Mouse (Mus musculus) left cerebral cortex, adult 18-20 months (tissue): ENCODE data around the gene Cldn19. TPM values are rescaled to one million over a fixed set of nuclear protein-coding genes. Genes with fewer than 3 reads are reported as not detected.
"Not testable (repeated sequence)": the region's sequence is repeated elsewhere in the genome, so short reads cannot be mapped to it uniquely, and the experiment has no call there.

Source experiments
- DNase-seq, 2 experiments: peaks; one replicate each; pipeline ENCODE4 v3.0.0; 2021 to 2022; ENCODE audit warnings: low spot score in 2 of 2, mixed read lengths in 1 of 2
- total RNA-seq, 2 experiments: library from RNA; stranded (reverse); gene quantifications; 2 replicates each; pipeline ENCODE4 v1.2.3; 2021

Gene Cldn19
- total RNA-seq, 2 experiments from 2014 or later, result 0.44 TPM; not detected in 1

DNA sequence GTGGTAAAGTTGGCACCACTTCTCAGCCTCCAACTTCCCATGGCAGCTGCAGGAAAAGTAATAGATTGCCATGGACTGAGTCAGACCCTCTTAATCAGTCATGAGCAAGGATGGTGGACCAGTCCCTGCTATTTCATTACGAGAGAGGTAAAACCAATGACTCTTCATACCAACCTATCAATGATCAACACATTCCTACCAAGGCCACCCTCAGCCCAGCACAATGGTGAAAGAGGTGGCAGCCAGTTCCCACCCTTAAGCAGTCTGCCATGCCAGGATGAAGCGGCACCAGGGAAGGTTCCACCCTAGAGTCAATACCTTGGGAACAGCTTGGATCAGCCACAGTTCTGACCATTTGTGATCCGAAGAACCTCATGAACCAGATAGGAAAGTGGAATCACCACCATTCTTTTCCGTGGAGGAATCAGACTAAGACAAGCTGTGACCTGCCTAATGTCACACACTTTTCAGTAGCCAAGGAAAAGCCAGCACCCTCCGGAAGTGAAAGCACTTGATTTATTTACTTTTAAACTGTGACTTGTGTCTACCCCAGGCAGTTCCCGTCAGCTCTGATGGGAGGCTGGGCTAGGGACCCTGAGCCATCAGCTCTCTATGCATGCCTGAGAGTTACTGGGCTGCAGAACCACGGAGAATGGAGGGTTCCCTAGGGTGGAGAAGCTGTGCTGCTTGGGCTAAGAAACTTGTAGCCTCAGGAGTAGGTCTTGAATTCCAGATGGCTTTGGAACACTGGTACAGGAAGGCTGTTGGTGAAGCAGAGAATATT, 3.0 kb upstream of the Cldn19 start:
- DNase-seq, result no peak

DNA sequence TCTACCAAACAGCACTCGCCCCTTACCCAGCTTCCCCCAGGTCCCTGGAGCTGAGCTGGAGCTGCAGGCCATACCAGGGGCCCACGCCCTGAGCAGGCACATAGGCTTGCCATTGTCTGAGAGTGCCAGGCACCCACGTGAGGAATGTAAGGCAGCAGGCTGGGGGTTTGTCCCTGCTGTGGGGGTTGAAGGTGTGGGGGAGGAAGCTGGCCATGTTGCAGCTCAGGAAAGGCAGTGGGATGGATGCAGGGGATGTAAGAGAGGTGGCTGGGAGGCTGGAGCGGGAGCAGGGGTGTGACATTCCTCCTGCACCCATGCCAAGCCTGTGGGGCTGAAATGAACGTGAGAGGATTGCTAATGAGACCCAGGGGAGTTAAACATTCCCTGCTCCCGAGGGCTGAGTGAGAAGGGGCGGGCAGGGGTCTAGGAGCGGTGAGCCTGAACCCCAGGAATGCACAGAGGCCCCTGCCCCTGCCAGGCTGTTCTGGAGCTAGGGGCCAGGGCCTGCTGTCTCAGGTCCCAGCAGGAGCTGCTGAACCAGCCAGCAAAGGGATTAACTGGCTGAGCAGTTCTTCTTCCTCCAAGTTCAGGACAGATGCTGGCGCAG, 1.1 kb upstream of the Cldn19 start:
- DNase-seq, result peak; percentile 31 to 54

DNA sequence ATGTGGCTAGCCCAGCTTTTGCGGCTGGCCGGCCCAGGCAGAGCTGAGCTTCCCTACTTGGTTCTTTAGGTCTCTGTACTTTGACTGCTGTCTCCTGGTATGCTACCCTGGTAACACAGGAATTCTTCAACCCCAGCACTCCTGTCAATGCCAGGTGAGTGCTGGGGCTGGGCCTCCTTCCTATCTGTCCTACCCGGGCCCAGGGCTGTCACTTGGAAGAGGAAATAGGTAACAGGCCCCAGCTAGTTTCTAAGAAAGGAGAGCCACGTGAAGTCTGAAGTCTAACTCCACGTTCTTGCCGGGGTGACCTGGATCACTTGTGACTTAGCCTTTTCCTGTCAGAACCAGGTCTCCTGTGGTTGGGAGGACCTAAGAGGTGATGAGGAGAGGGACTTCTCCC, 1.9 kb downstream of the Cldn19 start:
- no peak for DNase-seq

DNA sequence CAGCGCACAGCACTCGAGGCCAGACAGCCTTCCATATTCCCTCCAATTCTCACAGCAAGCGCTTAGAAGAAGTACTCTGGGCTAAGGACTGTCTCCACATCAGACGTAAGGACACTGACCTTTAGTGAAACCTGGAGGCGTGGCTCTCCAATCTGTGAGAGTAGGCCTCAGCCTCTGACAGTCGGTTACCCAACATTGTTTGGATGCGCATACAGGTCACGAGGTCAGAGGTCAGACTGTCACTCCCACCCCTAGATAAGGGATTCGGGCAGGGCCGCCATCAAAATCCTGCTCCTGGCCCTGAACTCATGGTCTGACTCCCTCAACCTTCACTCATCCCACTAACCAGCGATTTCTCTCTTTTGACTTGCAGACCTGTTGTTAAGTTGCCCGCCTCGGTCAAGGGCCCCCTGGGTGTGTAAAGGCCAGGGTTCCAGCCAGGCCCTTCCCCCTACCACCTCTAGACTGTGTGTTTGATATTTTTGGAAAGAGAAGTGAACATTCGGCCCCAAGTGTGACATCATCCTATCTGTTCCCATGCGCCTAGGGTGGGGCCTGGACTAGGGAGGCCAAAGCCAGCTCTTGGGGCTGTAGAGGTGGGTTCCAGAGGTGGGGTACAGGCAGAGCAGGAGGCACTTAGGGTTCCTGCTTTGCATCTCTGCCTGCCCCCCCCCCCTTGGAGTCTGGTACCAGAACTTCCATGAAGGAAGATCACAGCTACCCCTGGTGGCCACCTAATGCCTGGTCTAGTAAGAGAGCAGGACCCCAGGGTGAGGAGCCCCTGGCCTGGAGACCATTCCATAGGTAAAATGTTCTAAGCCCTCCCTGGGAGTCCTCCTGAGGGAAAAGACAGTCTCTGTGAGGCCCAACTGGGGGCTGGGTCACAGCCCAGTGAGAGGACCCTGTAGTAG, 4.4 kb downstream of the Cldn19 start:
- no peak for DNase-seq

DNA sequence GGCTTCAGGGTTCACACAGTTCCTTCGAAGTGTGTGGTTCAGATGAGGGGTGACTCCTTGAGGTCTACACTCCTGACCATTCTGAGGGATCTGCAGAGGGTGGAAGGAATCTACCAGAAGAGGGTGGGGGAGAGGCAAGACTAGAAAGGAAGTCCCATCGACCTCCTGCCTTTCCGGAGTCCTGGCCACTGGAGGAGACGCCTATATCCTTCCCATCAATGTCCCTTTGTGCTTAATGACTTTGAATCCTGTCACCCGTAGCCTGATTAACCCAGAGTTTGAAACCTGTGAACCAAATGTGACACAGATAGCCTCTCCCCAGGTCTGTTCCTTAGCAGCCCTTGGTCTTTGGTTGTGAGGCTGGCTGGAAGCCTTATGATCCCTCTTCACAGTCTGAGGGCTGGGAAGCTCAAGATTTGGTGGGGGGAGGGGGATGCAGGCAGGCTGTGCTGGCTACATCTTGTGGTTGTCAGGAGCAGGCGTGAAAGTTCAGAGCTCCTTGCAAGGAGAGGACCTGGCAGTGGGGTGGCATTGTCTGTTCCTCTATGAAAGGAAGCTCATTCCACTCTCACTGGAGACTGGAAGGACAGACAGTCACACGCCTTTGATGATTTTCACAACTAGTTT, 6.0 kb downstream of the Cldn19 start:
- no peak for DNase-seq

DNA sequence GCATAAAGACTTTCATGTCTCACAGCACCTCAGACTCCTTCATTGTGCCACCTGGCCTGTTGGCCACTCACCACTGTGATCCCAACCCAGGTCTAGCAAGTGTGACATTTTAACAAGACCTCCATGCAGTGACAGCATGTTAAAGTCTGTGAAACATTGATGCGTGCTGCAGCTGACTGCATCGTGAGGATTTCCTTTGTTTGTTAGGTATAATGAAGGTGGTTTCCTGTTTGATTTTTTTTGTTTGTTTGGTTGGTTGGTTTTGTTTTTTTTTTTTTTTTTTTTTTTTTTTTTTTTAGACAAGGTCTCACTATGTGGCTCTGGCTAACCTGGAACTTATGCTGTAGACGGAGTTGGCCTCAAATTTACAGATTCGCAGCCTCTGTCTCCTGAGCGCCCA, 7.3 kb downstream of the Cldn19 start:
- DNase-seq, result no peak

DNA sequence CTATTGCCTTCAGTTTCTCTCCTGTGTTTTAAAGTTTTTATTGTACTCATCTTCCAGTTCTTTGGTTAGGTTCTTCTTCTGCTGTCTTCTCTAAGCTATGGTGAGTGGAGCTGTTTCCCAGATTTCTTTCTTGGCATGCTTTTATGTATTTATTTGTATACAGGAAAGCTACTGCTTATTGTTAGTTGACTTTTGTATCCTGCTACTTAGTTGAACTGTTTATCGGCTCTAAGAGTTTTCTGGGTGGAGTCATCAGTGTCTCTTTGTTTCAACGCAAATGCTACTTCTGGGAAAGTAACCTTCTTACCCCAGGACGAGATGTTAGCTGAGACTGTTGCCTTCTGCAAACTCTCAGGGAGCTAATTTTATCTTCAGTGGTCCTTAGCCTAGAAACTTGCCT, 8.2 kb downstream of the Cldn19 start:
- DNase-seq, result no peak

DNA sequence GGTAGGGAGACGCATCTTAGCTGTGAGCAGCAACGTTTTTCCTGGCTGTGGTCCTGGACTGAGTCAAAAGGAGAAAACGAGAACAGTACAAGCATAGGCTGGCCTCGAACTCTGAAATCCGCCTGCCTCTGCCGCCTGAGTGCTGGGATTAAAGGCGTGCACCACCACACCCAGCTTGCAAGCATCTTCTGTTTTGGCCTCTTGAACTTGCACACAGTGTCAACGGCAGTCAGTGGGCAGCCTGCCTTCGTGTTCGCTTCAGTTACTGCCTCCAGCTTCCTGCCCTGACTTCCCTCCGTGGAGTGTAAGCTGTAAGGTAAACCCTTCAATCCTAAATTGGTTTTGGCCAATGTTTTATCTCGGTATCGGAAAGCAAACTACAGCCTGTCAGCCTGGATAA, 11.4 kb downstream of the Cldn19 start:
- DNase-seq, result no peak

DNA sequence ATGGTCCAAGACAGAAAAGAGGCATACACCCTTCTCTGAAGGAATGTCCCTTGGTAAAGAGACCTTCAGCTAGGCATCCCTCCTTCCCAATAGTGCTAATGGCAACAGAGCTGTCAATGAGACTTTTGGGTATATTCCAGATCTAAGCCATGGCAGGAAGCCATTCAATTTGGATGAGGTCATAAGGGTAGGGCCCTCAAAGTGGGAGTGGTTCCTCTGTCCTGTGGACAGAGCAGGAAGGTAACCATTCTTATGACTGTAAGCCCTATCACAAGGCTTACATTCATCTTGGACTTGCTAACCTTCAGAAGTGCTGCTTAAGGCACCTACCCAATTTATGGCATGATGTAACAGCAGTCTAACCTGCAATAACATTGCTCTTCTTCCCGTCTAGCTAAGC, 19.4 kb downstream of the Cldn19 start:
- no peak for DNase-seq

DNA sequence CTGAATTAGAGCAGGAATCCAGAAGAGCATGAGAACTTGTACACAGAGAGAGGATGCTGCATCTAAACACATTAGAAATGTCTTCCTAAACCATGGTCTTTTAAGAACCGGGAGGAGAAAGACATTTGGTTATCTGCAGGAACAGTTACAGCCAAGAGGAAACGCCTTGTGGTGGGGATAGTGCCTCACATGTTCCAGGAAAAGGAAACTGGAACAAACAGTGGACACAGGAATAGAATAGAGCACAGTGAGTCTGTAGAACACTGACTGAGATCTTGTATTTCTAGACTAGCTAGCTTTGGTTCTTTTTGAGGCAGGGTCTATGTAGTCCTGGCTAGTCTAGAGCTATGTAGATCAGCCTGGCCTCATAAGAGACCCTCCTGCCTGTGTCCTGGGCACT, 20.0 kb downstream of the Cldn19 start:
- no peak for DNase-seq

DNA sequence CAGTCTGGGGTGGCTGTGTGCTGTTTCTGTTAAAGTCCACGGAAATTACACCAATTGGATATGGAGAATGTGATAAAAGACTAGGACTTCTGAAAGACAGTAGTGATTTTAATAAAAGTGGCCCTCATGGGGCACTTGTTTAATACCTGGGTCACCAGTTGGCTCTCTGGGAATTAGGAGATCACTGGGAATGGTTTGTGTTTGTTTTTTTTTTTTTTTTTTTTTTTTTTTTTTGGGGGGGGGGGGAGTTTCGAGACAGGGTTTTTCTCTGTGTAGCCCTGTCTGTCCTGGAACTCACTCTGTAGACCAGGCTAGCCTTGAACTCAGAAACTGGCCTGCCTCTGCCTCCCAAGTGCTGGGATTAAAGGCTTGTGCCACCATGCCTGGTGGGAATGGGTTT, 20.5 kb downstream of the Cldn19 start:
- no peak for DNase-seq

DNA sequence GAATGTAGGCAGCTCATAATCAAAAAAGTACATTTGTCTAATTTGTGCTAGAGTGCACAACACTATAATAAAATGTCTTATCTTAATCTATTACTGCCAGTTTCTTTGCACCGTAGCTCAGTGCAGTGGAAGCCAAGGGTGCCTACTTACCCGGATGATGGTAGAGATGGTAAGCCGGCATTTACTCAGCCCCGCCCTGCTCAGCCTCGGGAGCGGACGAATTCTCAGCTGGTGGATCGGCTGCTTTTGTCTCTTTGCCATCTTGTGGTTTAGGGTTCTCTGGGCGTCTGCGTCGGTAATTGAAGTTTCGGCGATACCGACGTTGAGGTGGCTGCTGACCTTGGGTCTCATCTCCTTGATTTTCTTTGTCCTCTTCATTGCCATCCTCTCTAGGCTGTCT, 23.6 kb downstream of the Cldn19 start:
- DNase-seq, result not testable (repeated sequence)

DNA sequence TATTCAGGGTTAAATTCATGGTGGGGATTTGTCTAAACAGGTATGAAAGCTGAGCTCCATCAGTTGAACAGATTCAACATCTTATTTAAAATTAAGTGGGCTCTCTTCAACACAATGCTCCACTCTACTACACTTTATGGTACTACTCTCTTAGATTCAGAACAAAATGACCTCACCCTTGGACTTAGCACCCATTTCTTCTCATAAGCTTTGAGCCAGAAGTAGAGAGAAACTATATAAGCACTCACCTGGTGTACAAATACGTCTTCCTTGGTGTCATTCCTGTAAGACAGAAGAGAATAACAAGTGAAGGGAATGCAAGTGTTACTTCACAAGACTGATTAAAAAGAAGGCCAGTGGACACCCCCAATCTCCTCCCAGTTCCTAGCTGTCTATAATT, 29.6 kb downstream of the Cldn19 start:
- DNase-seq, result no peak

DNA sequence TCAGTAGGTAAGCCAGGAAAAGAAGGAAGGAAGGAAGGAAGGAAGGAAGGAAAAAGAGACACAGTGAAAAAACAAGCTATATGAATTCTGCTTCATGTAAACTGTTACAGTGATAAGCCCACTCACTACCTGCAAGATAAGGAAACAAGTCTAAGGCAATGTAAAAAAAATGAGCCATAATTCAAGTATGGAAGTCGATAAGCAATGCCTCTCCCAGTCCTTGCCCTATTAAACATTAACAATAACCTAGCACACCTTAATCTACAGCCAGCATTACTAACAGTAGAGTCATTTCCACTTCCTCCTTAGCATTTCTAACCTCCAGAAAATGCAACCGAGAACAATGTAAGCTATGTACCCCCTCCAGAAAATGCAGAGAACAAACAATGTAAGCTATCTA, 30.1 kb downstream of the Cldn19 start:
- no peak for DNase-seq

DNA sequence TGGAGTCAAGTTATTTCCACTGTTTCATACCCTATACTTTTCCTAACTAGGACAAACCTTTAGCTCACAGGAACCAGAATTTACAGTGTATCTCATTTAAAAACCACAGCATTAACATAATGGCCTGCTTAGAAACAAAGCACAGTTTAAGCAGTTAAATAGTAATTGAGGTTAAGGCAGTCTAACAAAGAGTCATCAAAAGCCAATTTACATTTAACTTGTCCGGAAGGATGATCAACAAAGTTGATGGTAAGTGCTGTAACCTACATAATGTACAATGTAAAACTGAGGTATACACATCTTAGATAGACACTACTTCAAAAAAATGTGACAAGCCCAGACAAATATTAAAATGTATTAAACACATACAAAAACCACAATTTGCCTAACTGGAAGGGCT, 36.7 kb downstream of the Cldn19 start:
- DNase-seq, result no peak

DNA sequence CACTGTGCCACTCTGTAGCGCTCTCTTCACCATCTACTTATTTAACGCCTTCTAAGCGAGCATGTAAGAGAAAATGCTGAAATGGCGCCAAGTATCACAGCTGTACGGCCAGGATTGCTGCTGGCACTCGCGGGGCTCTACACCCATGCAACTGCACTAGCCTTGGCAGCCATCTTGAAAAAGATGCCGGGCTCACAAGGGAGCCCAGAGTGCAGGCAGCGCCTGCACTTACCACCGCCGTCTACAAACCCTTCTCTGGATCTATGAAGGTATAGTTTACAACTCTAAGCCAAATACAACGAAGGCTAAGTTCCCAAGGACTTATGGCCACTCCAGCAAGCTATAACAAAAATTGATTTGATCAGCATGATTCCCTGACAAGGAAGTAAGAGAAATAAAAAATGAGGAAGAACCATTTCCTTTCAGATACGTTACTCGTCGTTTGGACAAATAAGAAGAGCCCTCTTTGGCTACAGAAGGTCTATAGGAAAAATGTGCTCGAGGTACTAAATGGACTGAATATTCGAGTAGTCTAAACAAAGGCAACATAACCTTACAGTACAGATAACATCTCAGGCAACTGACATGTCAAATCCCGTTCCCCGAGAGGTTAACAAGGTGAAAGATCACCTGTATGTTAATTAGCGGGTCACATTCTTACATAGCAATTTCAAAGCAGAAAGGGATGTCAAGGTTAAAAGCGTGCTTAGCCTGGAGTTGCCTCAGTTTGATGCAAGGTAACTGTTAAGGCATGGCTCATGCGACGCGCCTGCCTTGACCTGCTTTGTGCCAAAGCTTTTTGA, 37.8 kb downstream of the Cldn19 start:
- peak; percentile 48 to 57 for DNase-seq

DNA sequence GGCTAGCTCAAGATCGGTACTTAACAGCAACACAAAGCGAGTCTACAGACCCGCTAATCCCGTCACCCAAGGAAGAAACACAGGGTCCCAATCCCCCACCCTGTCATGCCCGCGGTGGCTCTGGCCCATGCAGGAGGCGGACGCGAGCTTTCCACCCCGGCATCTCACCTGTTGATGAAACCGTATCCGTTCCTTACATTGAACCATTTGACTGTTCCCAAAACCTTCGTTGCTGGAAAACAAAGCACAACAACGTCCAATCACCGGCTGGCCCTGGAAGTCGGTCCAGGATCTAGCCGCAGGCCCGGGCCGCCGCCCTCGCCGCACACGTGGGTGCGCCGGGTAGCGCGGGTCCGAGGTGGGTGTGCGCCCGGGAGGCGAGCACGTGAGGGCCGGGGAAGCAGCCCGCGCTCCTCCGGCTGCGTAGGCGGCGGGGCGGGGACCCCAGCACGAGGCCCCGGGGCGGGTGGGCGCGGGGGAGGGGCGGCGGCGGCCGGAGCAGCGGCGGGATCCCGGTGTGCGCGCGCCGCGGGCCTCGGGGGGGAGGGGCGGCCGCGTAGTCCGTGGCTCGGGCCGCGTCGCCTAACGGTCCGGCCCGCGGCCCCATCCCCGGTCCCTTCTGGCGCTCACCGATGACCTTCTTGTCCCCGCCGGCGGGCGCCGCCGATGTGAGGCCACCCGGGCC, 38.5 kb downstream of the Cldn19 start:
- peak; percentile 14 to 31 for DNase-seq

DNA sequence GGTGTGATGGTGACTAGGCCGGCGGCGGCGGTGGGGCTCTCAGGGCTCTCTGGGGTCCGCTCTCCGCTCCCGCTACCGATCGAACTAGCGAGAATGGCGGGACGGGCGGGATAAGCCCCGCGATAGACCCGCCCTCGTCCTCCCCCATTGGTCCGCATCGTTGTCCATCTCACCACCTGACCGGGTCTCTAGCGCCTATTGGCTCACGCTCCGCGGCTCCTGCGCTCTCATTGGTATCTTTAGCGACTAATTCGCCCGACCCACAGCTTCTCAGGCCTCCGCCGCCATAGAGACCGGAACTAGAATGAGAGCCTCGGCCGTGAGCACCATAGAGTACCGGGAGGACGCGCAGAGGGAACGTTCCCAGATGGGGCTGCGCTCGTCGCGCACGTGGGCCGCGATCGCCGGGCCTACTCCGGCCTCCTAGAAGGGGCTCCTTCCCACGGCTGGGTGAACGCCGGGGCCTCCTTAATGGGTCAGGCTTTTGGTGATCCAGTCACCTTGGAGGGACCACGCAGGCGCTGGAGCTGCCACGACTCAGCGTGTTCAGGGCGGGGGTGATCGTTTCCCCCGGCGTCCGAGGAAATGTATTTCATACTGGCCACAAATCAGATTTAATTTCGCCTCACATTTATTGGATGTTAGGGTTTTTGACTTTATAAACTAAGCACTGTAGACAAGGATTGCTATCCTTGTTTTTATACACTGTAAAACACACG, 39.4 kb downstream of the Cldn19 start, which contains the start of gene Ybx1:
Gene Ybx1 (minus strand): TSS at position 190 of the 719 bp plus-strand sequence.
- DNase-seq, result peak; percentile 100

DNA sequence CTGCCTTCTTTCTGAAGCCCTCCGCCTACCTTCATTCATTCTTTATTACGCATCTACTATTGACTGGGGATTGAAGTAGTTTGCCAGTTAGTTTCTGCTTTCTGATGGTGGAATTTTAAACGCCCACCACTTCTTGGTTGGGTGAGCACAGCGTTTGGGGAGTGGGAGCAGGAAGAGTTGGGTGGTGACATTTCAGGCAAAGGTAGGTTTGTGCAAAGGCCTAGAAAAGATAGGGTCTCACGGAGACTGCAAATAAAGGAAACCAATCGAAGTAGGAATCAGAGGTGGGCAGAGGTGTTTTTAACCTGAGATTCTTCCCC, 39.9 kb downstream of the Cldn19 start:
- DNase-seq, result no peak
